Mouse (Mus musculus): ENCODE results near the gene Gm28230.

- TF ChIP-seq CTCF (conservative IDR thresholded peaks at IDR 0.05; ENCODE audit: low read length) (no peak), NANOG (IDR thresholded peaks at IDR 0.05; ENCODE audit: borderline replicate concordance, low read length) (no peak), POU5F1 (IDR thresholded peaks at IDR 0.05; ENCODE audit: borderline replicate concordance, low read length) (no peak)
Observed at GRCm38 (mm10) chr2:74753175-74753523, 26.6 kb downstream of the Gm28230 start.

Data from E14TG2a.4 (cell line).